Mouse (Mus musculus) hindbrain, embryonic 12.5 days (tissue): ENCODE data around the gene Olfr1018. TPM values are rescaled to one million over a fixed set of nuclear protein-coding genes. Genes with fewer than 3 reads are reported as not detected.

Source experiments
- ATAC-seq: fragments of 200-750 bp; cut with Nextera tagmentation; 2 replicates; pipeline ENCODE4 v1.8.0; 2017; ENCODE audit warnings: moderate TSS enrichment; ENCODE audit not compliant: low FRiP score
- H3K27ac ChIP-seq: fragments of 300-500 bp; sonication (generic); 2 replicates; pipeline ENCODE4 v1.5.1; 2016; ENCODE audit warnings: mild to moderate bottlenecking
- H3K27me3 ChIP-seq: fragments of 300-500 bp; sonication (generic); 2 replicates; pipeline ENCODE4 v1.6.1; 2016; ENCODE audit warnings: mild to moderate bottlenecking
- H3K36me3 ChIP-seq: fragments of 300-500 bp; sonication (generic); 2 replicates; pipeline ENCODE4 v1.6.1; 2016; ENCODE audit warnings: mild to moderate bottlenecking
- H3K4me1 ChIP-seq: fragments of 300-500 bp; sonication (generic); 2 replicates; pipeline ENCODE4 v1.6.1; 2016
- H3K4me2 ChIP-seq: fragments of 300-500 bp; sonication (generic); replicated peaks from 2 replicates; pipeline ENCODE4 v1.6.1; 2016; ENCODE audit warnings: mild to moderate bottlenecking
- H3K4me3 ChIP-seq: fragments of 300-500 bp; sonication (generic); 2 replicates; pipeline ENCODE4 v1.5.1; 2016; ENCODE audit warnings: mild to moderate bottlenecking
- H3K9ac ChIP-seq: fragments of 300-500 bp; sonication (generic); 2 replicates; pipeline ENCODE4 v1.6.1; 2016; ENCODE audit warnings: mild to moderate bottlenecking, moderate library complexity
- H3K9me3 ChIP-seq: fragments of 300-500 bp; sonication (generic); replicated peaks from 2 replicates; pipeline ENCODE4 v1.6.1; 2016; ENCODE audit warnings: mild to moderate bottlenecking
- WGBS: fragments of 180-500 bp; shearing (Covaris S2); methylation state at CpG from one replicate; pipeline ENCODE4 v1.1.7; 2016; 5-methylcytosine and 5-hydroxymethylcytosine counted together
- polyA plus RNA-seq: library from polyadenylated mRNA; unstranded; fragments of >200 nt; fragmentation: Nextera tagmentation; extraction: Ambion mirVana; gene quantifications from 2 replicates; pipeline ENCODE4 v1.2.1, GENCODE M21; 2016

The Olfr1018 gene
- not detected in 2 replicates for polyA plus RNA-seq

DNA sequence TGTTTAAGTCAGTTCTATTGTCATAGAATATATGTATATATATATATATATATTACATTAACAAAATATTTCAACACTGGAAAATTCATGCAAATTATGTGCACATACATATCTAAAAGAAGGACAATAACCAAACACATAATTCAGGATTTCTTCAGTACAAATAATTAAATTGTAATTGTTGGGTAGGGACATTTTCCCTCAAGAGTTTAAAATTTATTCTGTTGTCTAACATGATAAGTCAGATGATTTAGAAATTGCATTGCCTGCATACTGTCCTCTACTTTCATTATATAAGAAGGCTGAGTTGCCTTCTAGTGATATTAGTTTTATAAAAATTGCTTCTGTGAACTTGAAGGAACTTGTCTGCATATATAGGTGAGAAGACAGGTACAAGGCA lies at the start of gene Olfr1018:
Gene Olfr1018 (plus strand): TSS at position 301 of the 400 bp plus-strand sequence.
- no peak for ATAC-seq
- Histone ChIP-seq H3K36me3 (no peaks in the 10 kb centered on the region), H3K4me3 (no peak within 1 kb of the TSS), H3K9me3 (no peaks in the 10 kb centered on the region), H3K27ac (no peak within 1 kb of the TSS), H3K4me2 (no peak within 1 kb of the TSS), H3K4me1 (no peaks in the 10 kb centered on the region), H3K9ac (no peak within 1 kb of the TSS), H3K27me3 (no peaks in the 10 kb centered on the region)

DNA sequence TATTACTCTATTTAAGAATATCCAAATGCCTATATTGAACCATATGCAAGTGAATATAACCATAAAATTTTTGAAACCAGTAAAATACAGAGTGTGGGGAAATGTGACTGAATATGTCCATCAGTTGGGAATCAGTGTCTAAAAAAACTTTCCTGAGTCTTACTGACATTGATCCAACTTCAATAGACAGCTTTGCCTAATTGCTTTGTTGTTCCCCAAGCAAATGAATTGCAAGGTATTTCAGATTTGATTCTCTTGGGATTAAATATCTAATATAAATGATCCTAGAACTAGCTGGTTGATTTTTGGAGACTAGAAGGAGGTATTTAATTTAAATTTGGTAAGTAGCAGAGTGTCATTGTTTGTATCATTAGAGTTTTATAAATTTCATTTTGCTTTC lies 45.9 kb upstream of the Olfr1018 start, which contains the start of gene Olfr1014:
Gene Olfr1014 (plus strand): TSS at position 301 of the 400 bp plus-strand sequence.
- Histone ChIP-seq H3K27me3 (no peaks in the 10 kb centered on the region), H3K9ac (no peak within 1 kb of the TSS), H3K27ac (no peak within 1 kb of the TSS), H3K4me1 (no peaks in the 10 kb centered on the region), H3K4me2 (no peak within 1 kb of the TSS), H3K4me3 (no peak within 1 kb of the TSS), H3K36me3 (no peaks in the 10 kb centered on the region), H3K9me3 (no peaks in the 10 kb centered on the region)
- no peak for ATAC-seq

DNA sequence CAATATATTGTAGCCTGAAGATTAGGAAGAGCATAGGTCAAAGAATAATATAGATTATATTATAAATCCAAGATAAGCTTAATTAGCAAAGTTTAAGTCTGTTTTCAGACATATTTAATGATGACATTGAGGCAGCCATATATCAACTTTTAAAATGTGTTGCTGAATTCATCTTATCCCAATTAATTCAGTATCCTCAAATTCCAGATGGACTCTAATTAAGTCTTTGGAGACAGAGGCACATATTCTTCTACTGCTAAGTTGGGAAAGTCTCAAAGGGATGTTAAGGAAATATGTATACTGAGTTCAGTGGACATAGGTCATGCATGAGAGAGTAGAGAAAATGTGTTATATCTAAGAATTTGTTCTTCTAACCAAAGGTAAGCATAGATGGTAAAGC lies 36.6 kb upstream of the Olfr1018 start, which contains the start of gene Olfr1015:
Gene Olfr1015 (plus strand): TSS at position 301 of the 400 bp plus-strand sequence.
- Histone ChIP-seq H3K9ac (no peak within 1 kb of the TSS), H3K4me2 (no peak within 1 kb of the TSS), H3K36me3 (no peaks in the 10 kb centered on the region), H3K9me3 (no peaks in the 10 kb centered on the region), H3K4me1 (no peaks in the 10 kb centered on the region), H3K27me3 (no peaks in the 10 kb centered on the region), H3K4me3 (no peak within 1 kb of the TSS), H3K27ac (no peak within 1 kb of the TSS)
- no peak for ATAC-seq

DNA sequence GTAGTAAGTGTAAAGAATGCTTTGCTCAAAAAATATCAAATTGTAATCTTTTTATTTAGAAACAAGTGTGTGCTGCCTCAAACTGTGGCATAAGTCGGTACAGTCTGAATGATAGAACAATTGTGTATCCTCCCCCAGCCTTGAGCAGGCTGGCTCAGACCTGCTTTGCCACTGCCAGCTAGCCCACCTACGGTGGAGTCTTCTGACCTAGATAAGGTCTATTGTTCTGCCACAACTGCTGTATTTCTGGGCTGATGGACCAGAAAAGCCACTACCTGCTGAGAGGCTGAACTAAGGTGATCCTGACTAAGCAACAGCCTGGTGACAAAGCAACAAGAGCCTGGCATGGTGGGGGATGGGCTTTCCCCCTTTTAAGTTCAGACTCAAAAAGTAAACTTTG lies 25.9 kb upstream of the Olfr1018 start:
- 36% methylated on average over 2 of the region's 2 CpGs for WGBS
- no peaks in the 10 kb centered on the region for H3K4me1 ChIP-seq
- H3K27me3 ChIP-seq: no peaks in the 10 kb centered on the region
- no peak for ATAC-seq
- no peak overlapping the region for H3K27ac ChIP-seq
- no peak overlapping the region for H3K4me2 ChIP-seq
- no peaks in the 10 kb centered on the region for H3K9me3 ChIP-seq
- H3K36me3 ChIP-seq: no peaks in the 10 kb centered on the region
- no peak overlapping the region for H3K9ac ChIP-seq
- no peak overlapping the region for H3K4me3 ChIP-seq

DNA sequence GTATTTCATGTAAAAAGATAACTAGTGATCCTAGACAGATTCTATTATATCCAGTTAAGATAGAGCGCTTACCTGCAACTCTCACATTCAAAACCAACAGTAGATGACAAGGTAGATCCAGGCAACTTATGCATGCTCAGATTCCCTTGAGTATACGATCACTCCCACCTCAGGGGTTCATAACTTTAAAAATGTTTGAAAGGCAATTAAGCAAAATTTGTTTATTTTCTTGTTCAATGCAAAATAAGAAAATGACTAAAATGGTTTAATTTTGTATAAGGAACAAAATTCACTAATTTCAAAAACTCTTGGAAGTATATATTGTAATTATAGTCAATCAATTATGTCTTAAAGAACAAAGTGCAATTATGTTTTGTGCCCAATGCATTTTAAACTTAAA lies 15.8 kb upstream of the Olfr1018 start, which contains the start of gene Olfr1016:
Gene Olfr1016 (minus strand): TSS at position 101 of the 400 bp plus-strand sequence.
- ATAC-seq: no peak
- Histone ChIP-seq H3K4me1 (no peaks in the 10 kb centered on the region), H3K4me2 (no peak within 1 kb of the TSS), H3K36me3 (no peaks in the 10 kb centered on the region), H3K9ac (no peak within 1 kb of the TSS), H3K27ac (no peak within 1 kb of the TSS), H3K4me3 (no peak within 1 kb of the TSS), H3K27me3 (no peaks in the 10 kb centered on the region), H3K9me3 (no peaks in the 10 kb centered on the region)
- 96% methylated on average over 2 of the region's 2 CpGs for WGBS

DNA sequence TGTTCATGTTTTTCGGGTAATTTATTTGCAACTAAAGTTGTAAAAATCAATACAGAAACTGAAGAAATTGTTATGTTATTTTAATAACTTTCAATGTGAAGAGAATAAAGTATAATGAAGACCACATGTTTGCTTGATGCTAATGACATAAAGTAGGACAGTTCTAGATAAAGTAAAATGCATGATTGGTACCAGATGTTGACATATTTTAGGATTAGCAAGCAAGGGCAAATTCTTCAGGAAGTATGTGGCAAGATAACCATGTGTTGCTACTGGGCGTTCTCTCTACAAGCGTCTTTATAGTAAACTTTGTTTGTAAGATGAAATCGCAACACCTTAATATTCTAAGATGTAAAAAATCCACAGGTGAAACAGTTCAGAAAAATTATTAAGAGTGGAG lies 13.8 kb upstream of the Olfr1018 start:
- Histone ChIP-seq H3K9me3 (no peaks in the 10 kb centered on the region), H3K27me3 (no peaks in the 10 kb centered on the region), H3K4me2 (no peak overlapping the region), H3K4me1 (no peaks in the 10 kb centered on the region), H3K9ac (no peak overlapping the region), H3K36me3 (no peaks in the 10 kb centered on the region), H3K4me3 (no peak overlapping the region), H3K27ac (no peak overlapping the region)
- 84% methylated on average over 4 of the region's 4 CpGs for WGBS
- no peak for ATAC-seq

DNA sequence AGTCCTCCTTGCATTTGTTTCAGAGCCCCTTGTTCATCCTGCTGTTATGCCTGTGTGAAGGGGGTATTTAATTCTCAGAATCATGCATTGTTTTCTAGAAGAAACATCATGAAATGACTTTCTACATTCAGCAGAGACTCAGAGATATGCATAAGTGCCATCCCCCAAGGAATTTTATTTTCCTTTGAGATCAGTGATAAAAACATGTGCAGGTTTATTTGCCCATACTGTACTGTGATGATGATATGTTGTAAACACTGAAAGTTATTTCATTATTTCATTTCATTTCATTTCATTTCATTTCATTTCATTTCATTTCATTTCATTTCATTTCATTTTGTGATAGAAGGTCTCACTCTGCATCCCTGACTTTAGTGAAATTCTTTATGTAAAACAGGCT lies 27.1 kb downstream of the Olfr1018 start, which contains the start of gene Olfr1019:
Gene Olfr1019 (minus strand): TSS at position 101 of the 400 bp plus-strand sequence.
- Histone ChIP-seq H3K36me3 (no peaks in the 10 kb centered on the region), H3K27me3 (no peaks in the 10 kb centered on the region), H3K27ac (no peak within 1 kb of the TSS), H3K4me2 (no peak within 1 kb of the TSS), H3K4me1 (no peaks in the 10 kb centered on the region), H3K4me3 (no peak within 1 kb of the TSS), H3K9me3 (no peaks in the 10 kb centered on the region), H3K9ac (no peak within 1 kb of the TSS)
- no peak for ATAC-seq

DNA sequence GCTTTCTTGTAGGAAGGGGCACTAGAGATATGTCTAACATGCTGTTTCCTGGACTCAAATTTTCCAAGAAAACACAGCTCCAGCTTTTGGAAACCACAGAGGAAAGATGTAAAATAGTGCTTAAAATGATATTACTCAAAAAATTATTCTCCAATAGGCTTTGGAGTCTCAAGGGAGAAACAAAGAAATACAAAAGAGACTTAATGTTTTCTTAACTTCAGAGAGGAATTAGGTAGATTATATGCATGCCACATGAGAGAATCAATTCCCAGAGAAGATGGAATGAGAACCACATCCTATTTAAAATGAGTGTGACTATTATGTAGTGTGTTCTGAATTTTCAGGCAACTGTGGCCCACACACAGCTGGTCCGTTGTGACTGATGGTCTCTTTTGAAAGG lies 28.5 kb downstream of the Olfr1018 start, which contains the start of gene Olfr1020:
Gene Olfr1020 (plus strand): TSS at position 301 of the 400 bp plus-strand sequence.
- Histone ChIP-seq H3K36me3 (no peaks in the 10 kb centered on the region), H3K9ac (no peak within 1 kb of the TSS), H3K9me3 (no peaks in the 10 kb centered on the region), H3K27ac (no peak within 1 kb of the TSS), H3K4me2 (no peak within 1 kb of the TSS), H3K4me3 (no peak within 1 kb of the TSS), H3K4me1 (no peaks in the 10 kb centered on the region), H3K27me3 (no peaks in the 10 kb centered on the region)
- ATAC-seq: no peak
- WGBS: 83% methylated on average over 1 of the region's 1 CpGs

DNA sequence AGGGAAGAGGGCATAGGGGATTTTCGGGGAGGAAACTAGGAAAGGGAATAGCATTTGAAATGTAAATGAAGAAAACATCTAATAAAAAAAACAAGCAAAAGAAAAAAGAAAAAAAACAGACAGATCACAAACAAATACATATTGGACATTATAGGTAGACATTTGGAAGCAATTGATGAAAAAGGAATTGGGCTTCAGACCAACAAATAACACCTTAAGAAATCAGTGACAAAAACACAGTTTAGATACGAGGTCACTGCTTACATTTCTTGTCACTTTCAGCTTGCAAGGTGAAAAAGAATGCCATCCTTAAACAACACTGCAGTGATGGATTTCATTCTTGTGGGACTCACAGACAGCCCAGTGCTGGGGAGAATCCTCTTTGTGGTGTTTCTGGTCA lies 50.0 kb downstream of the Olfr1018 start, which contains the start of gene Olfr1022:
Gene Olfr1022 (plus strand): TSS at position 301 of the 400 bp plus-strand sequence.
- no peaks in the 10 kb centered on the region for H3K27me3 ChIP-seq
- no peak for ATAC-seq
- no peak within 1 kb of the TSS for H3K4me3 ChIP-seq
- 51% methylated on average over 2 of the region's 2 CpGs for WGBS
- no peak within 1 kb of the TSS for H3K27ac ChIP-seq
- H3K4me2 ChIP-seq: no peak within 1 kb of the TSS
- no peaks in the 10 kb centered on the region for H3K9me3 ChIP-seq
- H3K9ac ChIP-seq: no peak within 1 kb of the TSS
- H3K4me1 ChIP-seq: no peaks in the 10 kb centered on the region
- H3K36me3 ChIP-seq: no peaks in the 10 kb centered on the region

Other genes with a start within 250 kb of the Olfr1018 start
- gene Olfr996, start 239.3 kb upstream of the Olfr1018 start, polyA plus RNA-seq: not detected in 2 replicates
- not detected in 2 replicates for gene Olfr998, start 229.5 kb upstream of the Olfr1018 start, polyA plus RNA-seq
- not detected in 2 replicates for gene Olfr1000, start 206.6 kb upstream of the Olfr1018 start, polyA plus RNA-seq
- gene Olfr1002, start 167.8 kb upstream of the Olfr1018 start, polyA plus RNA-seq: not detected in 2 replicates
- gene Olfr154, start 154.0 kb upstream of the Olfr1018 start, polyA plus RNA-seq: not detected in 2 replicates
- gene Olfr1006, start 139.7 kb upstream of the Olfr1018 start, polyA plus RNA-seq: not detected in 2 replicates
- gene Olfr1008, start 129.0 kb upstream of the Olfr1018 start, polyA plus RNA-seq: not detected in 2 replicates
- gene Olfr1009, start 103.1 kb upstream of the Olfr1018 start, polyA plus RNA-seq: not detected in 2 replicates
- not detected in 2 replicates for gene Olfr1012, start 55.7 kb upstream of the Olfr1018 start, polyA plus RNA-seq
- gene Olfr1013, start 51.4 kb upstream of the Olfr1018 start, polyA plus RNA-seq: not detected in 2 replicates
- gene Olfr1014, start 45.8 kb upstream of the Olfr1018 start, polyA plus RNA-seq: not detected in 2 replicates
- gene Olfr1015, start 36.5 kb upstream of the Olfr1018 start, polyA plus RNA-seq: not detected in 2 replicates
- not detected in 2 replicates for gene Olfr1016, start 15.9 kb upstream of the Olfr1018 start, polyA plus RNA-seq
- gene Olfr1019, start 27.0 kb downstream of the Olfr1018 start, polyA plus RNA-seq: not detected in 2 replicates
- gene Olfr1020, start 28.6 kb downstream of the Olfr1018 start, polyA plus RNA-seq: not detected in 2 replicates
- not detected in 2 replicates for gene Olfr1022, start 50.1 kb downstream of the Olfr1018 start, polyA plus RNA-seq
- not detected in 2 replicates for gene Olfr1023, start 67.2 kb downstream of the Olfr1018 start, polyA plus RNA-seq
- gene Olfr1024, start 86.6 kb downstream of the Olfr1018 start, polyA plus RNA-seq: not detected in 2 replicates
- not detected in 2 replicates for gene Olfr1025-ps1, start 96.7 kb downstream of the Olfr1018 start, polyA plus RNA-seq
- gene Olfr1026, start 103.1 kb downstream of the Olfr1018 start, polyA plus RNA-seq: not detected in 2 replicates
- gene Olfr1028, start 132.0 kb downstream of the Olfr1018 start, polyA plus RNA-seq: not detected in 2 replicates
- gene Olfr1029, start 155.4 kb downstream of the Olfr1018 start, polyA plus RNA-seq: not detected in 2 replicates
- not detected in 2 replicates for gene Olfr1030, start 160.8 kb downstream of the Olfr1018 start, polyA plus RNA-seq
- not detected in 2 replicates for gene Olfr1031, start 171.8 kb downstream of the Olfr1018 start, polyA plus RNA-seq
- not detected in 2 replicates for gene Olfr1032, start 187.1 kb downstream of the Olfr1018 start, polyA plus RNA-seq
- not detected in 2 replicates for gene Olfr1033, start 202.2 kb downstream of the Olfr1018 start, polyA plus RNA-seq
- gene Olfr1034, start 227.4 kb downstream of the Olfr1018 start, polyA plus RNA-seq: not detected in 2 replicates